Mouse (Mus musculus) heart, postnatal 0 days (tissue): ENCODE results near the gene Adat1.

ENCODE experiments used
- CTCF ChIP-seq: IDR thresholded peaks from 2 replicates; pipeline ENCODE4 v1.5.1; 2016; ENCODE audit warnings: antibody characterized with exemption, control low read depth, low read depth
- EP300 ChIP-seq: IDR thresholded peaks from 2 replicates; pipeline ENCODE4 v1.6.1; 2016; ENCODE audit warnings: antibody characterized with exemption, low read depth

GRCm38 (mm10) chr8:112010997-112011815 lies 19.1 kb upstream of the Adat1 start, which contains the start of the genes Kars and Terf2ip:
- TF ChIP-seq CTCF, result no peak
- TF ChIP-seq EP300, result 0 out of 2 replicates have a peak, but pooled peaks have one; percentile 11
